Mouse (Mus musculus) C3H10T1/2 (cell line): ENCODE results near the gene Med13. TPM values are rescaled to one million over a fixed set of nuclear protein-coding genes. Genes with fewer than 3 reads are reported as not detected.

Experiments used
- polyA plus RNA-seq, 2 experiments: library from polyadenylated mRNA; unstranded; fragments of >200 nt; fragmentation: generic; extraction: Trizol; gene quantifications; one replicate each; pipeline ENCODE4 v1.2.1; 2012; ENCODE audit warnings: missing spikeins in 2 of 2

Gene Med13
- 1 to 10 TPM in 1 of 2 experiments, under 1 TPM in 1; 0.29 to 3.8 TPM for polyA plus RNA-seq

GRCm38 (mm10) chr11:86356854-86357788, at the start of gene Med13:
Gene Med13, minus strand, starts transcription at chr11:86357602.

DNA sequence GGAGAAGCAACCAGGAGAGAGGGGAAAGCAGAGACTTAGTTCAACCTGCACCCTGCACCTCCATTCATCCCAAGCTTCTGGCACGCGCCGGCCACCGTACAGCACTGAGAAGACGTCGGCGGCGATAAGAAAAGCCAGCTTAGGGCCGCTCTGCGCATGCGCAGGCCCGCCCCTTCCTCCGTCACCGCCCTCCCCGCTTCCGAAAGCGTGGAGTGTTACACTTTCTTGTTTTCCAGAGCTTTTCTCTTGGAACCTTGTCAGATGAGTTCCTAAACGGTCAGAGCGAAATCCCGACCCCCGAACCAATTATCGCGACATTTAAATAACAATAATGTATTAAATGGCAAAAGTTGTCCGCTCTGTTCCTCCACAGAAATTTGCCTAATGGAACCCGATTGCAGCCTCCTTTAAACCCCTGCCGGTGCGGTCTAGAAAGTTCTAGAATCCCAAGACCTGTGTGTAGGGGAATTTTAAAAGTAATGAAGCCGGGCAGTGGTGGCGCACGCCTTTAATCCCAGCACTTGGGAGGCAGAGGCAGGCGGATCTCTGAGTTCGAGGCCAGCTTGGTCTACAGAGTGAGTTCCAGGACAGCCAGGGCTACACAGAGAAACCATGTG, 99.8 kb downstream of the Med13 start, which contains the start of gene Ints2:
Gene Ints2, minus strand, starts transcription at position 116 of the 617 bp plus-strand sequence.

Other genes starting within 250 kb of the Med13 start
- gene Brip1, start 156.4 kb downstream of the Med13 start, polyA plus RNA-seq, result 1 to 10 TPM in 1 of 2 experiments, under 1 TPM in 1; 0.59 to 1.6 TPM
- 1 to 10 TPM; 1.1 to 3.8 TPM for gene Ints2, start 100.0 kb downstream of the Med13 start, polyA plus RNA-seq
- 1 to 10 TPM in 1 of 2 experiments, under 1 TPM in 1; 0.74 to 8.2 TPM for gene Rnft1, start 127.1 kb upstream of the Med13 start, polyA plus RNA-seq
- 1 to 10 TPM; 2.9 to 9.4 TPM for gene Rps6kb1, start 187.2 kb upstream of the Med13 start, polyA plus RNA-seq
- gene Tubd1, start 187.4 kb upstream of the Med13 start, polyA plus RNA-seq, result 10 to 100 TPM in 1 of 2 experiments, 1 to 10 TPM in 1; 1.5 to 15.8 TPM